Mouse (Mus musculus) hindbrain, embryonic 11.5 days (tissue): ENCODE measurements around the gene Herpud1. TPM values are rescaled to one million over a fixed set of nuclear protein-coding genes. Genes with fewer than 3 reads are reported as not detected.

ENCODE experiments used
- ATAC-seq: fragments of 200-750 bp; cut with Nextera tagmentation; 2 replicates; pipeline ENCODE4 v1.8.0; 2017; ENCODE audit warnings: mild to moderate bottlenecking, moderate TSS enrichment, moderate library complexity; ENCODE audit not compliant: low FRiP score
- DNase-seq: peaks from one replicate; pipeline ENCODE4 v3.0.0-alpha.2; 2015; ENCODE audit warnings: low spot score
- H3K27ac ChIP-seq: fragments of 300-500 bp; sonication (generic); 2 replicates; pipeline ENCODE4 v1.5.1; 2014; ENCODE audit warnings: mild to moderate bottlenecking, low read depth, low read length
- H3K27me3 ChIP-seq: fragments of 300-500 bp; sonication (generic); 2 replicates; pipeline ENCODE4 v1.6.1; 2014; ENCODE audit warnings: mild to moderate bottlenecking, low read length, moderate library complexity, mixed read lengths; ENCODE audit not compliant: control insufficient read depth, insufficient read depth
- H3K36me3 ChIP-seq: fragments of 300-500 bp; sonication (generic); 2 replicates; pipeline ENCODE4 v1.6.1; 2014; ENCODE audit warnings: mild to moderate bottlenecking, low read length, moderate library complexity, mixed read lengths; ENCODE audit not compliant: control insufficient read depth, insufficient read depth
- H3K4me1 ChIP-seq: fragments of 300-500 bp; sonication (generic); replicated peaks from 2 replicates; pipeline ENCODE4 v1.6.1; 2014; ENCODE audit warnings: low read length, mixed read lengths; ENCODE audit not compliant: control insufficient read depth, insufficient read depth
- H3K4me2 ChIP-seq: fragments of 300-500 bp; sonication (generic); replicated peaks from 2 replicates; pipeline ENCODE4 v1.6.1; 2014; ENCODE audit warnings: mild to moderate bottlenecking, low read depth, low read length
- H3K4me3 ChIP-seq: fragments of 300-500 bp; sonication (generic); 2 replicates; pipeline ENCODE4 v1.5.1; 2014; ENCODE audit warnings: low read depth, low read length
- H3K9ac ChIP-seq: fragments of 300-500 bp; sonication (generic); 2 replicates; pipeline ENCODE4 v1.6.1; 2014; ENCODE audit warnings: low read depth, low read length
- H3K9me3 ChIP-seq: fragments of 300-500 bp; sonication (generic); 2 replicates; pipeline ENCODE4 v1.6.1; 2016; ENCODE audit warnings: low read length; ENCODE audit not compliant: control insufficient read depth
- WGBS: fragments of 180-500 bp; shearing (Covaris S2); extraction: QIAGEN DNeasy Blood & Tissue Kit; methylation state at CpG from one replicate; pipeline ENCODE4 v1.1.7; 2014; 5-methylcytosine and 5-hydroxymethylcytosine counted together
- polyA plus RNA-seq: library from polyadenylated mRNA; unstranded; fragments of >200 nt; fragmentation: Nextera tagmentation; extraction: Ambion mirVana; gene quantifications from 2 replicates; pipeline ENCODE4 v1.2.1, GENCODE M21; 2014

The Herpud1 gene
- polyA plus RNA-seq, 1 experiment from 2014 or later: 60.8 TPM

GRCm38 (mm10) chr8:94408443-94409080 lies 22.3 kb downstream of the Herpud1 start:
- no peaks in the 10 kb centered on the region for H3K36me3 ChIP-seq
- H3K4me1 ChIP-seq: no peaks in the 10 kb centered on the region
- no peak overlapping the region for H3K4me2 ChIP-seq
- DNase-seq (no peak), ATAC-seq (no peak)
- no peaks in the 10 kb centered on the region for H3K9me3 ChIP-seq
- H3K27ac ChIP-seq: no peak overlapping the region
- no peak overlapping the region for H3K4me3 ChIP-seq
- H3K9ac ChIP-seq: no peak overlapping the region
- WGBS: 65% methylated on average over 8 of the region's 8 CpGs
- H3K27me3 ChIP-seq: no peaks in the 10 kb centered on the region

- ATAC-seq (no peak), DNase-seq (no peak)
- WGBS: 87% methylated on average over 7 of the region's 7 CpGs
- H3K27ac ChIP-seq: no peak overlapping the region
- H3K27me3 ChIP-seq: no peaks in the 10 kb centered on the region
- no peaks in the 10 kb centered on the region for H3K36me3 ChIP-seq
- no peak overlapping the region for H3K9ac ChIP-seq
- H3K4me2 ChIP-seq: no peak overlapping the region
- no peaks in the 10 kb centered on the region for H3K4me1 ChIP-seq
- no peaks in the 10 kb centered on the region for H3K9me3 ChIP-seq
- no peak overlapping the region for H3K4me3 ChIP-seq
These were observed 23.3 kb downstream of the Herpud1 start for GRCm38 (mm10) chr8:94409523-94409922.

GRCm38 (mm10) chr8:94412518-94412917 lies 26.3 kb downstream of the Herpud1 start:
- Histone ChIP-seq H3K4me3 (no peak overlapping the region), H3K27me3 (no peaks in the 10 kb centered on the region), H3K9ac (no peak overlapping the region), H3K4me1 (no peaks in the 10 kb centered on the region), H3K9me3 (no peaks in the 10 kb centered on the region), H3K27ac (no peak overlapping the region), H3K4me2 (no peak overlapping the region), H3K36me3 (no peaks in the 10 kb centered on the region)
- 91% methylated on average over 6 of the region's 6 CpGs for WGBS
- DNase-seq (no peak), ATAC-seq (no peak)

- Histone ChIP-seq H3K4me1 (no peaks in the 10 kb centered on the region), H3K36me3 (no peaks in the 10 kb centered on the region), H3K4me3 (no peak overlapping the region), H3K4me2 (no peak overlapping the region), H3K27ac (no peak overlapping the region), H3K27me3 (no peaks in the 10 kb centered on the region), H3K9ac (no peak overlapping the region), H3K9me3 (no peaks in the 10 kb centered on the region)
- no peak for DNase-seq
- no peak for ATAC-seq
- 86% methylated on average over 6 of the region's 6 CpGs for WGBS
These were observed 27.3 kb downstream of the Herpud1 start for GRCm38 (mm10) chr8:94413509-94413908.

GRCm38 (mm10) chr8:94415218-94415617 lies 29.0 kb downstream of the Herpud1 start:
- WGBS: 78% methylated on average over 2 of the region's 2 CpGs
- ATAC-seq (no peak), DNase-seq (no peak)

GRCm38 (mm10) chr8:94418017-94418416 lies 31.8 kb downstream of the Herpud1 start:
- no peak for DNase-seq
- Histone ChIP-seq H3K27me3 (no peaks in the 10 kb centered on the region), H3K36me3 (no peaks in the 10 kb centered on the region), H3K4me3 (no peak overlapping the region), H3K9ac (no peak overlapping the region), H3K9me3 (no peaks in the 10 kb centered on the region), H3K4me1 (no peaks in the 10 kb centered on the region), H3K4me2 (no peak overlapping the region), H3K27ac (no peak overlapping the region)
- WGBS: 74% methylated on average over 9 of the region's 9 CpGs
- ATAC-seq: no peak

More at GRCm38 (mm10) chr8:94415218-94415617, 29.0 kb downstream of the Herpud1 start:
- H3K9me3 ChIP-seq: no peaks in the 10 kb centered on the region
- H3K27ac ChIP-seq: no peak overlapping the region
- no peak overlapping the region for H3K4me2 ChIP-seq
- no peak overlapping the region for H3K9ac ChIP-seq
- H3K4me3 ChIP-seq: no peak overlapping the region
- H3K36me3 ChIP-seq: no peaks in the 10 kb centered on the region
- H3K4me1 ChIP-seq: no peaks in the 10 kb centered on the region
- no peaks in the 10 kb centered on the region for H3K27me3 ChIP-seq

- Histone ChIP-seq H3K36me3 (no peaks in the 10 kb centered on the region), H3K9me3 (no peaks in the 10 kb centered on the region), H3K4me3 (no peak overlapping the region), H3K9ac (no peak overlapping the region), H3K4me1 (no peaks in the 10 kb centered on the region), H3K27ac (no peak overlapping the region), H3K4me2 (no peak overlapping the region), H3K27me3 (no peaks in the 10 kb centered on the region)
- ATAC-seq (no peak), DNase-seq (no peak)
- 91% methylated on average over 4 of the region's 4 CpGs for WGBS
These were observed 36.0 kb downstream of the Herpud1 start for GRCm38 (mm10) chr8:94422270-94422669.

- Histone ChIP-seq H3K4me2 (no peak overlapping the region), H3K4me3 (no peak overlapping the region), H3K4me1 (no peaks in the 10 kb centered on the region), H3K9ac (no peak overlapping the region), H3K36me3 (no peaks in the 10 kb centered on the region), H3K9me3 (no peaks in the 10 kb centered on the region), H3K27ac (no peak overlapping the region), H3K27me3 (no peaks in the 10 kb centered on the region)
- no peak for DNase-seq
- 73% methylated on average over 10 of the region's 10 CpGs for WGBS
- ATAC-seq: no peak
These were observed 41.7 kb downstream of the Herpud1 start for GRCm38 (mm10) chr8:94427953-94428352.

GRCm38 (mm10) chr8:94428420-94428819 lies 42.2 kb downstream of the Herpud1 start:
- no peak for DNase-seq

More at GRCm38 (mm10) chr8:94428420-94428819, 42.2 kb downstream of the Herpud1 start:
- no peak for ATAC-seq
- H3K4me3 ChIP-seq: no peak overlapping the region
- no peaks in the 10 kb centered on the region; the same call in 1 of the 2 replicates for H3K27me3 ChIP-seq
- no peak overlapping the region for H3K9ac ChIP-seq
- WGBS: 80% methylated on average over 4 of the region's 4 CpGs
- no peak overlapping the region for H3K4me2 ChIP-seq
- no peaks in the 10 kb centered on the region for H3K36me3 ChIP-seq
- H3K4me1 ChIP-seq: no peaks in the 10 kb centered on the region
- no peak overlapping the region for H3K27ac ChIP-seq
- H3K9me3 ChIP-seq: no peaks in the 10 kb centered on the region
